Mouse (Mus musculus): ENCODE measurements around the gene Cd79b. TPM values are rescaled to one million over a fixed set of nuclear protein-coding genes. Genes with fewer than 3 reads are reported as not detected.
A peak's percentile ranks its signal among the peaks of the same experiment; 100 is the strongest.
"Not testable (repeated sequence)": the region's sequence is repeated elsewhere in the genome, so short reads cannot be mapped to it uniquely, and the experiment has no call there.

The Cd79b gene
- total RNA-seq (2021), result 1 to 10 TPM in 1 of 2 experiments, under 1 TPM in 1; 0.33 to 1.2 TPM
- long read RNA-seq, experiment 1, result 0 reads
- long read RNA-seq, experiment 2, partial matches to known transcripts, result 0 of 1 reads
- long read RNA-seq, experiment 2, other reads (novel, unspliced or antisense), result 0 of 1 reads

DNA sequence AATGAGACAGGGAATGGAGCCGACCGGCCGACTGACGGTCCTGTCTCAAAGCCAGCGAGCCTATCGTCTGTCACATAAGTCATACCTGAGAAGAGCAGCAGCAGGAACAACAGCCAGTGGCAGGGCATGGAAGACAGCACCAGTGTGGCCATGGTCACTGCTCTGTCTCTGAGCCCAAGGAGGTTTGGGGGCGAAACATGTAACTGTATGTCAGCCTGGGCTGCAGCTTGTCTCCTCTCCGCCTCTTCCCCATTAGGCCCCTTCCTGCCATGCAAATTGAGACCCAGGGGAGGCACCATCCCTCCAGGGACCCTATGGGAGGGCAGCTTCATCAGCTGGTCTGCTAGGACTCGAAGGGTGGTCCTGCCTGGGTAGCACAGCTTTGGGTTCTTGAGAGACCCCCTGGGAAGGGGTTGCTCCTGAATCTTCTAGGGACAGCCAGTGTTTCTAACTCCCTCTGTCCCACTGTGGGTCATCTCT lies at the start of gene Cd79b:
Gene Cd79b (minus strand): TSS at position 430 of the 480 bp plus-strand sequence.
- no peak for DNase-seq

DNA sequence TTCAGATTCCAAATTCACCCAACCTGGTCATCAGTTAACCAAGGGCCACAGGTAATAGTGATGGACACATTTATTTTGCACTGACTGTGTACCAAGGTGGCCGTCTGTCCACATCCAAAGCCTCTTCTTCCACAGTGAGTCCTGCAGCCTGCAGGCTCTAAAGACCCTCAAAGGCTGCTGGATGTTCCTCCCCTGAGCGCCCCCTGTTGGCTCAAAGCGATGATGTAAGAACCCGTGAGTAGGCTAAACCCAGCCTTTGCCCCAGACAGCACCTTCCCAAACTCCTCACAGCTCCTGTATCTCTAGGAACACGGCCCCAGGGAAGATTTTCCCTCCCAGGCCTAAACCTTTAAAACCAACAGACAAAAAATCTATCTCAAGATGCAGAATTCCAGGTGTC lies 44.8 kb upstream of the Cd79b start:
- no peak for DNase-seq

- DNase-seq, result peak; percentile 66 to 76
Observed at GRCm38 (mm10) chr11:106355382-106356128, 41.0 kb upstream of the Cd79b start.

- DNase-seq, result no peak
Observed at GRCm38 (mm10) chr11:106354181-106354580, 39.6 kb upstream of the Cd79b start.

- no peak for DNase-seq
Observed at GRCm38 (mm10) chr11:106353188-106353587, 38.6 kb upstream of the Cd79b start, which contains the start of gene Scn4a. TSS of gene Scn4a (minus strand) at chr11:106353288.

- DNase-seq, result no peak
Observed at GRCm38 (mm10) chr11:106351941-106352340, 37.4 kb upstream of the Cd79b start.

GRCm38 (mm10) chr11:106351253-106351652 lies 36.7 kb upstream of the Cd79b start:
- DNase-seq, result no peak

DNA sequence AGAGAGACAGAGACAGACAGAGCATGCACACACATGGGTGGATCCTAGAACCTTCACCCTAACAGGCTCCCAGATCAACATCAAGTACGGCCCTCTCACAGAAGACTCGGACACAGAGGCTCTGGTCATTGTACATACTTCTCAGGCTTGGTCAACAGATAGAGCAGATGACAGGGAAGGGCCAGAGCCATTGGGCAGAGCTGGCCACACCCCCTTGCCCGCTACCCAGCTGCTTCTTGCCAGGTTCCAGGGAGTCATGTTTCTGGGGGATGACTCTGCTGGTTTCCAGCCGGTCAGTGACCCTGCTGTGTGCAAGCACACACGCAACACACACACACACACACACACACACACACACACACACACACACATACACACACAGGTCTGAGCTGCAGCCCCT lies 36.3 kb upstream of the Cd79b start:
- peak; percentile 37 to 50 for DNase-seq

GRCm38 (mm10) chr11:106349772-106350171 lies 35.2 kb upstream of the Cd79b start:
- DNase-seq, result no peak

- DNase-seq, result no peak
Observed at GRCm38 (mm10) chr11:106344910-106345309, 30.3 kb upstream of the Cd79b start.

GRCm38 (mm10) chr11:106340990-106341520 lies 26.5 kb upstream of the Cd79b start:
- peak; percentile 39 to 53 for DNase-seq

DNA sequence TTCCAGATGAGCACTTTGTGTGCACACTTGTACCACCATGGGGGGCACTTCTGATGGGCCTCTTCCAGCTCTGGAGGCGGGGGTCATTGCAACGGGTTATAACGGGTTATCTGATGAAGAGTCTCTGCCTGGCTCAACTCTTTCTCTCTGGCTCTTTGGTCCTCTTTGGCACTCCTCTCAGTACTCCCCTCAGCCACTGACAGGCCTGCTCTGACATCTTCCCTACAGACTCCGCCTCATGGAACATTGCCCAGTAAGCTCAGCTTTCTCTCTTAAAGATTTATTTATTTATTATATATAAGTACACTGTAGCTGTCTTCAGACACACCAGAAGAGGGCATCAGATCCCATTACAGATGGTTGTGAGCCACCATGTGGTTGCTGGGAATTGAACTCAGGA lies 24.8 kb upstream of the Cd79b start:
- DNase-seq, result not testable (repeated sequence)

- DNase-seq, result no peak
Observed at GRCm38 (mm10) chr11:106338870-106339269, 24.3 kb upstream of the Cd79b start.

DNA sequence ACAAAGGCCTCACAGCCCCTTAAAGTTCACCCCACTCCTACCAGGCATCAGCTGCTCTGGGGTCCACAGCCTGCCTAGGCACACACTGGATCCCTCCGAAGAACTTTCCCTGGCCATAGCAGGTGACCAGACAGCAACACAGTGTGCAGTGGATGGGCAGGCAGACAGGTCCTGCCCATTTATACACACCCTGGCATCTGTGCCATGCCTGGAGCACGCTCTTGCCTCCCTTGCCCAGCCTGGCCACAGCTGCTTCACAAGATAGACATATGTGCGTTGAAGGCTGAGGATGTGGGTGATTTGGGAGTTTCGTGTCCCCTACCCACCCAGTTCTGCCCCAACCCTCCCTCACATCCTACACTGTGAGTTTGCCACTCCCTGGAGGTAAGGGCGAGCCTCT lies 23.5 kb upstream of the Cd79b start:
- DNase-seq, result no peak

DNA sequence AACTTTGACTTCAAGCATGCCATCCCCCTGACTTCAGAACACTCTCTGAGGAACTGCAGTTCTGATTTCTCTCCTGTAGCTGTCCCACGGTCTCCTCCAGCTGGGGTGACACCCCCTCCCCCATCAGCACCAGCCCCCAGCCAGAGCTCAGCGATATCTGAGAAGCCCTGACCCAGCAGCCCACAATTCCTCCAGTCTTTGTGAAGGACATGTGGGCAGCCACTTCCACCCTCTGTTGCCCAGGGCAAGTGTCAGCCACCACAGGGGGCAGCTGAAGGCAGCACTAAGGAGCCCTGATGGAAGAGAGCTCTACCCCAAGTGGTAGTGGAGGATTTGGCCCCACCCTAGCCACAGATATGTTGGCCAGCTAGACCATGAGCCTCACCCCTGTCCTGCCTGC lies 19.5 kb upstream of the Cd79b start:
- DNase-seq, result no peak

DNA sequence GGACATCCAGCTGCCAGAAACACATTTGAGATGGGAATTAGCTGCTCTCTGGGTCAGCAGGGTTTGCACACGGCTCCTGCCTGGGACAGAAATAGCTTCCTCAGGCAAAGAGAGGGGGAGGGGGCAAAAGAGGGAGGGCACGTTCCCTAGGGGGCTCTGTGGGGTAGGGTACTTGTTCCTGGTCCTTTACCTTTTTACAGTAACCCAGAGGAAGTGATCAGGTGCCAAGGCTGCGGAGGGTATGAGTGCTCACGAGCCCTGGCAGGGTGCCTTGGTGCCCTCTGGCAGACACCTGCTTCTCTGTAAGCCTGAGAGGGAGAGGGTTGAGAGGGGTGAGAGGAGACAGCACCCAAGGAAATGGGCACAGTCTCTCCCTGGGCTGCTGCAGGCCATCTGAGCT lies 17.9 kb upstream of the Cd79b start:
- DNase-seq, result no peak

- DNase-seq, result peak; percentile 24 to 43
Observed at GRCm38 (mm10) chr11:106329682-106330081, 15.1 kb upstream of the Cd79b start.

DNA sequence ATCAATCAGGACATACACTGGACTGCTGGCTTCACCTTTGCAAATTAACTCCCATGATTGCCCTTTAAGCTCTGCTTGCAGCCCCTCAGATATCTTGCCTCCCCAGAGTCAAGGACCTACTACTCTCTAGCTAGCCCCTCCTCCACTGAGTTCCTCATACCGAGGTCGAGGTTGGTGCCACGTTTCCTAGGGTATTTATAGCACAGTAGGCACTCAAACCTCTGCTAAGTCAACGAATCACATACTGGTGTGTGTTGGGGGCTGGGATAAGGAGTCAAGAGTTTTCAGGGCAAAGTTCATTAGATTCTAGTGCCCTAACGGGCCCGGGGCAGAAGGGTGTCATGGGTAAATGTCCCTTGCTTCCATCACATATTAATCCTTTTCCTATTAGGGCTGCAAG lies 14.6 kb upstream of the Cd79b start:
- DNase-seq, result no peak

- no peak for DNase-seq
Observed at GRCm38 (mm10) chr11:106328521-106328920, 14.0 kb upstream of the Cd79b start.

DNA sequence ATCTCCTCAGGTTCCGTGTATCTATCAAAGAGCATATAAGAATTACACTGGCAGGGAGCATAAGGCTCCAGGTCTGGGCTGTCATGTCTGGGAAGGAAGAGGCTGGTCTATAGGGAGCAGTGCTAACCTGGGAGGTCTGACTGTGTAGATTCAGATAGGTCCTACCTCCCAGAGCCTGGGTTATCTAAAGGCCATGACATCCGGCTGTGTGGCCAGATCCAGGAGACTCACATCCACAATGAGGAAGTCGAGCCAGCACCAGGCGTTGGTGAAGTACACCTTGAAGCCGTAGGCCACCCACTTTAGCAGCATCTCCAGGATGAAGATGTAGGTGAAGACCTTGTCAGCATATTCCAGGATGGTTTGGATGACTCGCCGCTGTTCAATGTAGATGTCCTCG lies 11.9 kb upstream of the Cd79b start:
- no peak for DNase-seq

DNA sequence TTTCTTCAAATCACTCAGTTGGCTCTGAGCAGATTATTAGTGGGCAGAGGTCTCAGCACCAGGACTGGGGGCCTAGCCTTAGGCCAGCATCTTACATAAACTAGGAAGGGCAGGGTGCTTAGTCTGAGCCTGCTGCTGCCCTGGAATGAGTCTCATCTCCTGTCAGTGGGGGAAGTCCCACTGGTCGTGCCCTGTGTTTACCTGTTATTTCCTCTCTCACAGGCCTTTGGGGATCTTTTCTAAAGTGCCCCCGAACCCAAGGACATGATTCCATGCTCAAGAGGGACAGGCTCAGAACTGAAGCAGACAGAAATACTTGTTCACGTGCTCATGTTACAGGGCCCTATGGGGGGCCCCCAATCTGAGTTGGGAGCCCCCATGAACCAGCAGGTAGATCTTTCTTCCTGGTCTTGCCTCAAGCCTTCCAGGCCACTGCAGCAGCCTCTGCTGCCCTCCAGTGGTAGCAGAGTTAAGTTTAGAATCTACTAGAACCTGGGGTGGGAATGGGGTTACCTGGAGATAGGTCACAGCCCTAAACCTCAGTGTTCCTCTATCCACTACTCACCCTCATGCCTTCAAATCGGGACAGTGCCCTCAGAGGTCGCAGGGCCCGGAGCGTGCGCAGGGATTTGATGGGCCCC lies 11.1 kb upstream of the Cd79b start:
- peak; percentile 54 to 76 for DNase-seq

GRCm38 (mm10) chr11:106324858-106325257 lies 10.3 kb upstream of the Cd79b start:
- DNase-seq, result peak in 1 of 2 experiments; percentile 40

Measured in adrenal gland, postnatal 36 days (tissue).